Mouse (Mus musculus) spleen, embryonic (tissue): Measurements from ENCODE around the gene Gm49325.

ENCODE experiments used
- CTCF ChIA-PET: fragments of 350-600 bp; sonication (Branson Sonifier 250); formaldehyde crosslinking; loops from one replicate; lab custom pipeline; 2022; lab: Charles Lee

The Gm49325 gene

GRCm38 (mm10) chr10:77587091-77587775 is 18.8 kb upstream of the Gm49325 start:
- CTCF ChIA-PET, result no interaction called here

- CTCF ChIA-PET, result no interaction called here
These were observed 18.0 kb upstream of the Gm49325 start for GRCm38 (mm10) chr10:77588036-77588435.

- CTCF ChIA-PET, result no interaction called here
These were observed 16.9 kb upstream of the Gm49325 start for GRCm38 (mm10) chr10:77589117-77589516.

GRCm38 (mm10) chr10:77589749-77590148 is 16.2 kb upstream of the Gm49325 start:
- CTCF ChIA-PET, result no interaction called here

GRCm38 (mm10) chr10:77590812-77591211 is 15.2 kb upstream of the Gm49325 start:
- CTCF ChIA-PET, result no interaction called here

- CTCF ChIA-PET, result no interaction called here
These were observed 14.5 kb upstream of the Gm49325 start for GRCm38 (mm10) chr10:77591546-77591945.

- CTCF ChIA-PET, result no interaction called here
These were observed 9.9 kb upstream of the Gm49325 start for GRCm38 (mm10) chr10:77596060-77596459.

- CTCF ChIA-PET, result no interaction called here
These were observed 3.0 kb upstream of the Gm49325 start for GRCm38 (mm10) chr10:77603021-77603420.

- CTCF ChIA-PET, result interaction anchor here (1.0 kb wide), 1 partner anchor 23 kb away, joined by 3 read pairs; no protein-coding TSS in a partner anchor
These were observed 1.9 kb upstream of the Gm49325 start for GRCm38 (mm10) chr10:77604111-77604510.

- CTCF ChIA-PET, result interaction anchor here (1.0 kb wide), 1 partner anchor 24 kb away, joined by 3 read pairs; no protein-coding TSS in a partner anchor
These were observed 1.0 kb upstream of the Gm49325 start for GRCm38 (mm10) chr10:77604958-77605357.

GRCm38 (mm10) chr10:77605368-77605767 is 629 bp upstream of the Gm49325 start:
- CTCF ChIA-PET, result no interaction called here

GRCm38 (mm10) chr10:77606855-77607254 is 858 bp downstream of the Gm49325 start:
- CTCF ChIA-PET, result interaction anchor here (0.6 to 0.8 kb wide), 3 partner anchors 23 to 222 kb away, joined by 3 to 12 read pairs (median 8); no protein-coding TSS in a partner anchor

- CTCF ChIA-PET, result interaction anchor here (0.7 to 0.8 kb wide), 3 partner anchors 23 to 964 kb away, joined by 3 to 15 read pairs (median 12); no protein-coding TSS in a partner anchor
These were observed 1.4 kb downstream of the Gm49325 start for GRCm38 (mm10) chr10:77607441-77607840.

- CTCF ChIA-PET, result no interaction called here
These were observed 2.6 kb downstream of the Gm49325 start for GRCm38 (mm10) chr10:77608589-77608988.

GRCm38 (mm10) chr10:77610221-77610961 is 4.4 kb downstream of the Gm49325 start:
- CTCF ChIA-PET, result no interaction called here

- CTCF ChIA-PET, result interaction anchor here (0.7 kb wide), 1 partner anchor 99 kb away, joined by 3 read pairs; no protein-coding TSS in a partner anchor
These were observed 7.4 kb downstream of the Gm49325 start for GRCm38 (mm10) chr10:77613409-77613808.

GRCm38 (mm10) chr10:77615647-77616046 is 9.7 kb downstream of the Gm49325 start:
- CTCF ChIA-PET, result no interaction called here

GRCm38 (mm10) chr10:77616166-77616565 is 10.2 kb downstream of the Gm49325 start:
- CTCF ChIA-PET, result interaction anchor here (0.6 kb wide), 2 partner anchors 11 to 34 kb away, joined by 4 to 10 read pairs; no protein-coding TSS in a partner anchor

GRCm38 (mm10) chr10:77616926-77617325 is 10.9 kb downstream of the Gm49325 start:
- CTCF ChIA-PET, result no interaction called here

GRCm38 (mm10) chr10:77621546-77621945 is 15.5 kb downstream of the Gm49325 start:
- CTCF ChIA-PET, result no interaction called here

GRCm38 (mm10) chr10:77622055-77622988 is 16.3 kb downstream of the Gm49325 start, which contains the start of gene Ube2g2:
Gene Ube2g2 (plus strand): TSS chr10:77622275.
- CTCF ChIA-PET, result no interaction called here
